Comparison of ENCODE assay signal across 9 mouse cellular contexts in genomic region chr6:116821215-116821912, GRCm38 (mm10).
DNase-seq lines count a peak whose midpoint lies in the region; ATAC-seq lines count a peak whose summit lies in the region.
"Had no signal": no experiment of that assay in that cellular context is flagged by ENCODE, and none has a peak within 500 bp of the region (broad histone marks: within the 10 kb centered on the region; RNA-seq: fewer than 3 reads in every experiment).

No protein-coding gene starts in this region.

- no peak overlapping the region for H3K4me3 ChIP-seq in limb, embryonic 15.5 days

- no peaks in the 10 kb centered on the region for H3K36me3 ChIP-seq in limb, embryonic 15.5 days

- no peak for ATAC-seq in limb, embryonic 15.5 days (ENCODE audit: insufficient number of reproducible peaks, low FRiP score, low TSS enrichment, low read depth)

- H3K4me1 ChIP-seq in limb, embryonic 15.5 days: peaks cover 5% of the 10 kb centered on the region; the same call in 1 of the 2 replicates

- intact Hi-C loops in heart, postnatal 10 days (cut with DNase I): no loop called here

- H3K9ac ChIP-seq in limb, embryonic 15.5 days: no peak overlapping the region
- H3K9ac ChIP-seq: liver, embryonic 14.5 days had no signal

- WGBS in limb, embryonic 15.5 days: 56% methylated on average over 12 of the region's 12 CpGs

- no peaks in the 10 kb centered on the region for H3K9me3 ChIP-seq in limb, embryonic 15.5 days

- H3K4me2 ChIP-seq in limb, embryonic 15.5 days: no peak overlapping the region

- peak overlapping the region; percentile 17; the same call in 1 of the 2 replicates for H3K27ac ChIP-seq in limb, embryonic 15.5 days
- H3K27ac ChIP-seq: liver, embryonic 14.5 days had no signal

- no peaks in the 10 kb centered on the region for H3K27me3 ChIP-seq in limb, embryonic 15.5 days

- DNase-seq in layer of hippocampus, adult 11-12 months (ENCODE audit: low spot score): peak; percentile 5
- DNase-seq in layer of hippocampus, adult 9-10 months (ENCODE audit: low spot score): no peak
- peak; percentile 15 for DNase-seq in adrenal gland, postnatal 25 days
- peak; percentile 64 to 66 for DNase-seq in heart, postnatal 10 days
- DNase-seq in retina, postnatal 1 day: peak; percentile 54
- no peak for DNase-seq in spleen, postnatal 10 days (ENCODE audit: low spot score in 2 of 2)
- no peak for DNase-seq in spleen, adult 18-20 months

Comparison
In these comparisons a context has a peak if more than half of its experiments do, and no peak if none do; other contexts are left out.
1. DNase-seq: peak in layer of hippocampus, adult 11-12 months (single experiment), adrenal gland, postnatal 25 days (single experiment), heart, postnatal 10 days (2 of 2) and retina, postnatal 1 day (single experiment); none in layer of hippocampus, adult 9-10 months (single experiment), spleen, postnatal 10 days (0 of 2) and spleen, adult 18-20 months (0 of 2).